Mouse (Mus musculus) CH12.LX (cell line): ENCODE data around the gene Scnn1a. TPM values are rescaled to one million over a fixed set of nuclear protein-coding genes. Genes with fewer than 3 reads are reported as not detected.
"Not testable (repeated sequence)": the region's sequence is repeated elsewhere in the genome, so short reads cannot be mapped to it uniquely, and the experiment has no call there.

Experiments
- DNase-seq: peaks from one replicate; pipeline ENCODE4 v3.0.0-alpha.2; 2013; ENCODE audit errors: extremely low read depth
- H3K27ac ChIP-seq: 2 replicates; pipeline ENCODE4 v1.5.1; 2012; ENCODE audit warnings: low read depth, mild to moderate bottlenecking, control low read depth, moderate library complexity; ENCODE audit not compliant: insufficient read depth
- H3K27me3 ChIP-seq: replicated peaks from 2 replicates; pipeline ENCODE3; 2012; ENCODE audit warnings: inconsistent platforms
- H3K36me3 ChIP-seq, 2 experiments: replicated peaks in 1 of 2; 2 replicates each; pipeline versions ENCODE3 to v1.6.1; 2012; ENCODE audit warnings: inconsistent platforms in 1 of 2, low read length in 1 of 2, mild to moderate bottlenecking in 1 of 2, mixed read lengths in 1 of 2, moderate library complexity in 1 of 2; ENCODE audit not compliant: control insufficient read depth in 1 of 2, insufficient read depth in 1 of 2
- H3K4me1 ChIP-seq, 2 experiments: 2 replicates each; pipeline ENCODE4 v1.6.1; 2012; ENCODE audit warnings: inconsistent platforms in 1 of 2, moderate library complexity in 1 of 2; ENCODE audit not compliant: insufficient read depth in 2 of 2, control insufficient read depth in 1 of 2
- H3K4me2 ChIP-seq: 2 replicates; pipeline ENCODE4 v1.6.1; 2012; ENCODE audit warnings: low read depth, mild to moderate bottlenecking, control low read depth; ENCODE audit not compliant: poor library complexity, insufficient read depth, severe bottlenecking
- H3K4me3 ChIP-seq, 3 experiments: fragments of 150-350 bp in 1 of 3; sonication (generic) in 1 of 3; replicated peaks in 1 of 3; 2 replicates each; pipeline versions ENCODE3 to v1.5.1; 2011 to 2012; ENCODE audit warnings: low read depth in 2 of 3, low read length in 2 of 3, mild to moderate bottlenecking in 2 of 3, moderate library complexity in 2 of 3, control low read depth in 1 of 3, improper control_type of control experiment in 1 of 3, inconsistent platforms in 1 of 3, mixed read lengths in 1 of 3; ENCODE audit not compliant: poor library complexity in 1 of 3
- H3K79me2 ChIP-seq: replicated peaks from 2 replicates; pipeline ENCODE4 v1.6.1; 2012; ENCODE audit warnings: mild to moderate bottlenecking, moderate library complexity; ENCODE audit not compliant: control insufficient read depth, poor library complexity, insufficient read depth, severe bottlenecking; ENCODE audit errors: extremely low read depth
- H3K9ac ChIP-seq: 2 replicates; pipeline ENCODE4 v1.6.1; 2012; ENCODE audit warnings: low read depth, mild to moderate bottlenecking, control low read depth, moderate library complexity; ENCODE audit not compliant: insufficient read depth
- H3K9me3 ChIP-seq: replicated peaks from 2 replicates; pipeline ENCODE3; 2012; ENCODE audit warnings: low read length, inconsistent platforms, mixed read lengths
- CHD1 ChIP-seq: IDR thresholded peaks from 2 replicates; pipeline ENCODE4 v1.6.1; 2012; ENCODE audit warnings: low read depth, low read length, improper control_type of control experiment, inconsistent platforms
- CTCF ChIP-seq, 2 experiments: IDR thresholded peaks in 1 of 2; conservative IDR thresholded peaks in 1 of 2; 2 replicates each; pipeline ENCODE4 v1.5.1; 2011 to 2012; ENCODE audit warnings: low read depth in 2 of 2, low read length in 2 of 2, improper control_type of control experiment in 1 of 2, inconsistent platforms in 1 of 2, mild to moderate bottlenecking in 1 of 2, moderate library complexity in 1 of 2
- ELF1 ChIP-seq: IDR thresholded peaks from 2 replicates; pipeline ENCODE4 v1.6.1; 2014; ENCODE audit warnings: low read depth, mild to moderate bottlenecking, inconsistent platforms, low read length, improper control_type of control experiment
- EP300 ChIP-seq: IDR thresholded peaks from 2 replicates; pipeline ENCODE4 v1.6.1; 2011; ENCODE audit warnings: low read length, improper control_type of control experiment
- HCFC1 ChIP-seq: IDR thresholded peaks from 2 replicates; pipeline ENCODE4 v1.6.1; 2012; ENCODE audit warnings: low read depth, mild to moderate bottlenecking, inconsistent platforms, low read length, improper control_type of control experiment
- JUND ChIP-seq: conservative IDR thresholded peaks from 2 replicates; pipeline ENCODE4 v1.6.1; 2011; ENCODE audit warnings: low read depth, low read length, improper control_type of control experiment
- NRF1 ChIP-seq: IDR thresholded peaks from 2 replicates; pipeline ENCODE4 v1.6.1; 2014; ENCODE audit warnings: low read depth, mild to moderate bottlenecking, inconsistent platforms, low read length, improper control_type of control experiment, moderate library complexity
- POLR2AphosphoS2 ChIP-seq: IDR thresholded peaks from 2 replicates; pipeline ENCODE4 v1.6.1; 2011; ENCODE audit warnings: low read depth, low read length, improper control_type of control experiment
- RCOR1 ChIP-seq: conservative IDR thresholded peaks from 2 replicates; pipeline ENCODE4 v1.6.1; 2012; ENCODE audit warnings: low read depth, mild to moderate bottlenecking, inconsistent platforms, low read length, improper control_type of control experiment
- SMC3 ChIP-seq: IDR thresholded peaks from 2 replicates; pipeline ENCODE4 v1.6.1; 2011; ENCODE audit warnings: low read depth, low read length, improper control_type of control experiment
- UBTF ChIP-seq: IDR thresholded peaks from 2 replicates; pipeline ENCODE4 v1.6.1; 2012; ENCODE audit warnings: low read depth, mild to moderate bottlenecking, inconsistent platforms, low read length, improper control_type of control experiment, moderate library complexity
- dilution Hi-C: fragments of 300-500 bp; cut with MboI; formaldehyde crosslinking; loops from 2 replicates; pipeline ENCODE4 v1.14.3; 2020; ENCODE audit warnings: low sequenced_read_pairs; ENCODE audit not compliant: extremely low pct_unique_long_range_greater_than_20kb, extremely low pct_ligation_motif_present
- in situ Hi-C: fragments of 300-500 bp; cut with MboI; formaldehyde crosslinking; loops from 3 replicates; pipeline ENCODE4 v1.14.3; 2019; ENCODE audit warnings: low sequenced_read_pairs, low pct_ligation_motif_present, low pct_unique_long_range_greater_than_20kb, mixed read lengths
- polyA plus RNA-seq: library from polyadenylated mRNA; unstranded; fragments of >175 nt; gene quantifications from 2 replicates; pipeline ENCODE4 v1.2.1, GENCODE M21; 2012; ENCODE audit warnings: low read depth; ENCODE audit not compliant: insufficient read length
- total RNA-seq, 2 experiments: library from RNA; depleted of rRNA; stranded (reverse); fragments of 300-350 nt in 1 of 2; fragments of >200 nt in 1 of 2; gene quantifications; 2 replicates each; pipeline ENCODE4 v1.2.3; 2012 to 2014

Gene Scnn1a
- total and polyA plus RNA-seq, 3 experiments = not detected

DNA sequence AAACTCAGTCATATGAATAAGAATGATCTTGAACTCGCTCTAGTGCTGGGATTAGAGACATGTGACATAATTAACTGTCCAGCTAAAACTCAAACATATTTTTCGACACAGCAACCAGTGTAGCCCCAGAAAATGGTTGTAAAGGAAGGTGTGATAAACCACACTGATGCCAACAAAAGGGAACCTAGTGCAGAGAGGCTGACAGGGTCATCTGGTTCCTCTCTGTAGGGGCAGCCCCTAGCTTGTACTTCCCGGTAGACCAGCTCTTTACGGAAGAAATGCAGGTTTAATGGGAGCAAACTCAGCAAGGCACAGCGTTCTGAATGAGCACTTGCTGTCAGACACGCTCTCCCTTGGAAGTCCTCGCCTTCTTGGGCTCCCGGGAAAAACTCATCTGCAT is 40.7 kb upstream of the Scnn1a start:
- Histone ChIP-seq H3K4me3 (no peak overlapping the region), H3K4me2 (no peak overlapping the region), H3K36me3 (no peaks in the 10 kb centered on the region), H3K9me3 (peaks cover 5% of the 10 kb centered on the region), H3K27ac (no peak overlapping the region), H3K4me1 (peaks cover 0 to 6% of the 10 kb centered on the region in 2 experiments; a peak in 2 of 4 replicates), H3K9ac (no peak overlapping the region), H3K79me2 (no peaks in the 10 kb centered on the region), H3K27me3 (peaks cover 26% of the 10 kb centered on the region)
- peak; percentile 20 for DNase-seq
- TF ChIP-seq CTCF (conservative IDR thresholded peaks at IDR 0.05 in 1 of 2, IDR thresholded peaks at IDR 0.05 in 1 of 2; ENCODE audit: low read depth in 2 of 2, low read length in 2 of 2) = no peak
- no peak for TF ChIP-seq CHD1
- TF ChIP-seq UBTF = no peak
- no peak for TF ChIP-seq RCOR1
- TF ChIP-seq ELF1 = 0 out of 2 replicates have a peak, but pooled peaks have one; percentile 40
- no peak for TF ChIP-seq POLR2AphosphoS2
- TF ChIP-seq SMC3 = no peak
- dilution Hi-C loops (no loop called here), in situ Hi-C loops (no loop called here)

DNA sequence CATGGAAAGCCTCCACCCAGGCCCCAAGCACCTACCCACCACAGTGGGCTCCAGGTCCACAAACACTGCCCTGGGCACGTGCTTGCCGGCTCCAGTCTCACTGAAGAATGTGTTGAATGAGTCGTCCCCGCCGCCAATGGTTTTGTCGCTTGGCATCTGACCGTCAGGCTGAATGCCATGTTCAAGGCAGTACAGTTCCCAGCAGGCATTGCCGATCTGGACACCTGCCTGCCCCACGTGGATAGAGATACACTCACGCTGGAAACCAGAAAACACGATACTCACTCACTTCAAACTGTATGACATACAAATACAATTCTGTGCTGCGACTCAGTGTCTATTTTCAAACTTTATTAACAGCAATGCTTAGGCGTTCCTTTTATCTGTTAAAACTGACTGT is 37.7 kb upstream of the Scnn1a start:
- H3K4me2 ChIP-seq, dilution Hi-C loops, H3K36me3 ChIP-seq, H3K9ac ChIP-seq, H3K79me2 ChIP-seq, in situ Hi-C loops, DNase-seq, H3K27ac ChIP-seq, H3K4me1 ChIP-seq, H3K4me3 ChIP-seq: not testable (repeated sequence)
- H3K27me3 ChIP-seq = peaks cover 30% of the 10 kb centered on the region
- peaks cover 12% of the 10 kb centered on the region for H3K9me3 ChIP-seq

DNA sequence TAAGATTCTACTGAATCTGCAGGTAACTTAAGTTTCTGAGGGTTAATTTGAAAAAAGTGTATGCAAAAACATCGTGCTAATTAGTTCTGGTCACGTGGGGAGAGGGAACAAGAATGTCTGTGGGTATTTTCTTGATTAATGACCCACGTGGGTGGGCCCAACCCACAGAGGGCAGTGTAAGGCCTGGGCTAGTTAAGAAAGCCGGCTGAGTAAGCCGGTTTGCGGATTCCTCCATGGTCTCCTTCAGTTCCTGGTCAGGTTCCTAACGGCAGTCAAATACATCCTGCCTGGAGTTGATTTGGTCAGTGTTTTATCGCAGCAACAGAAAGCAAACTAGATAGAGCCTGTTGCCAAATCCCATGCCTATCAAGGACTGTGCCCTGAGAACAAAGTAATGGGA is 36.2 kb upstream of the Scnn1a start:
- TF ChIP-seq NRF1 (no peak), HCFC1 (no peak), JUND (no peak), EP300 (no peak)
- dilution Hi-C loops = no loop called here
- no peak overlapping the region for H3K4me2 ChIP-seq

More for the DNA sequence above, 36.2 kb upstream of the Scnn1a start:
- peaks cover 44% of the 10 kb centered on the region for H3K27me3 ChIP-seq
- H3K79me2 ChIP-seq = no peaks in the 10 kb centered on the region
- DNase-seq = no peak
- peaks cover 12% of the 10 kb centered on the region for H3K9me3 ChIP-seq
- in situ Hi-C loops = no loop called here
- no peaks in the 10 kb centered on the region for H3K36me3 ChIP-seq
- H3K4me1 ChIP-seq = peaks cover 0 to 6% of the 10 kb centered on the region in 2 experiments; a peak in 2 of 4 replicates
- H3K4me3 ChIP-seq = no peak overlapping the region
- H3K27ac ChIP-seq = no peak overlapping the region
- H3K9ac ChIP-seq = no peak overlapping the region
